Mouse (Mus musculus) adipose tissue, adult 10 weeks (tissue): ENCODE measurements around the gene Cdkn2aip. TPM values are rescaled to one million over a fixed set of nuclear protein-coding genes. Genes with fewer than 3 reads are reported as not detected.

ENCODE experiments used
- polyA plus RNA-seq: library from polyadenylated mRNA; stranded (reverse); fragments of 350-450 nt; fragmentation: Illumina TruSeq; extraction: RNeasy Lipid Tissue Mini Kit (QIAGEN cat#74804); gene quantifications from one replicate; pipeline ENCODE4 v1.2.3, GENCODE M21; 2014; ENCODE audit warnings: low read depth, low replicate concordance

Gene Cdkn2aip
- 10.8 TPM for polyA plus RNA-seq

GRCm38 (mm10) chr8:47713761-47714745 is at the start of gene Cdkn2aip:
TSS of gene Cdkn2aip (minus strand) at chr8:47713932.

GRCm38 (mm10) chr8:47674777-47675710 is 38.7 kb downstream of the Cdkn2aip start, which contains the start of gene Ing2:
TSS of gene Ing2 (minus strand) at chr8:47675556.

Other genes starting within 250 kb of the Cdkn2aip start
- gene Trappc11, start 180.5 kb downstream of the Cdkn2aip start, polyA plus RNA-seq, result 23.4 TPM
- gene Rwdd4a, start 180.3 kb downstream of the Cdkn2aip start, polyA plus RNA-seq, result 20.8 TPM
- gene Ing2, start 38.4 kb downstream of the Cdkn2aip start, polyA plus RNA-seq, result 23.3 TPM
- not detected for gene Cldn24, start 108.2 kb upstream of the Cdkn2aip start, polyA plus RNA-seq
- gene Cldn22, start 110.5 kb upstream of the Cdkn2aip start, polyA plus RNA-seq, result 18.7 TPM